Mouse (Mus musculus): ENCODE data around the gene Agpat3. TPM values are rescaled to one million over a fixed set of nuclear protein-coding genes. Genes with fewer than 3 reads are reported as not detected.
"Not testable (repeated sequence)": the region's sequence is repeated elsewhere in the genome, so short reads cannot be mapped to it uniquely, and the experiment has no call there.

The Agpat3 gene
- polyA plus RNA-seq, 1 experiment from 2014 or later = 46.1 TPM

- H3K27ac ChIP-seq (ENCODE audit: poor library complexity, severe bottlenecking) = no peak overlapping the region
- H3K9ac ChIP-seq = no peak overlapping the region
- H3K9me3 ChIP-seq (replicated peaks) = no peaks in the 10 kb centered on the region
- no peak overlapping the region for H3K4me3 ChIP-seq
- no peak for ATAC-seq (ENCODE audit: insufficient number of reproducible peaks, low FRiP score)
- H3K27me3 ChIP-seq (replicated peaks) = no peaks in the 10 kb centered on the region
- WGBS = 71% methylated on average over 2 of the region's 2 CpGs
- peaks cover 15% of the 10 kb centered on the region for H3K4me1 ChIP-seq (replicated peaks)
- no peaks in the 10 kb centered on the region for H3K36me3 ChIP-seq
- no peak overlapping the region for H3K4me2 ChIP-seq
Observed at GRCm38 (mm10) chr10:78361951-78362350, 9.7 kb upstream of the Agpat3 start.

GRCm38 (mm10) chr10:78360290-78360711 lies 8.0 kb upstream of the Agpat3 start:
- Histone ChIP-seq H3K4me3 (no peak overlapping the region), H3K9me3 (replicated peaks) (no peaks in the 10 kb centered on the region), H3K27me3 (replicated peaks) (no peaks in the 10 kb centered on the region), H3K4me2 (no peak overlapping the region), H3K4me1 (replicated peaks) (no peaks in the 10 kb centered on the region), H3K9ac (no peak overlapping the region), H3K36me3 (no peaks in the 10 kb centered on the region), H3K27ac (ENCODE audit: poor library complexity, severe bottlenecking) (no peak overlapping the region)
- ATAC-seq (ENCODE audit: insufficient number of reproducible peaks, low FRiP score) = no peak
- WGBS = 65% methylated on average over 3 of the region's 3 CpGs

- not testable (repeated sequence) for H3K36me3 ChIP-seq; H3K4me3 ChIP-seq; H3K27me3 ChIP-seq (replicated peaks); ATAC-seq (ENCODE audit: insufficient number of reproducible peaks, low FRiP score); H3K27ac ChIP-seq (ENCODE audit: poor library complexity, severe bottlenecking); H3K4me1 ChIP-seq (replicated peaks); H3K4me2 ChIP-seq; H3K9ac ChIP-seq; H3K9me3 ChIP-seq (replicated peaks)
- WGBS = 79% methylated on average over 3 of the region's 3 CpGs
Observed at GRCm38 (mm10) chr10:78358999-78359398, 6.7 kb upstream of the Agpat3 start.

GRCm38 (mm10) chr10:78358266-78358665 lies 6.0 kb upstream of the Agpat3 start:
- no peak for ATAC-seq (ENCODE audit: insufficient number of reproducible peaks, low FRiP score)
- H3K36me3 ChIP-seq = no peaks in the 10 kb centered on the region

GRCm38 (mm10) chr10:78357742-78358141 lies 5.5 kb upstream of the Agpat3 start:
- no peaks in the 10 kb centered on the region for H3K36me3 ChIP-seq
- H3K9ac ChIP-seq = no peak overlapping the region
- no peaks in the 10 kb centered on the region for H3K27me3 ChIP-seq (replicated peaks)
- H3K4me3 ChIP-seq = no peak overlapping the region
- H3K4me2 ChIP-seq = no peak overlapping the region
- peaks cover 3% of the 10 kb centered on the region for H3K4me1 ChIP-seq (replicated peaks)
- H3K27ac ChIP-seq (ENCODE audit: poor library complexity, severe bottlenecking) = no peak overlapping the region
- WGBS = 83% methylated on average over 5 of the region's 5 CpGs
- no peaks in the 10 kb centered on the region for H3K9me3 ChIP-seq (replicated peaks)
- no peak for ATAC-seq (ENCODE audit: insufficient number of reproducible peaks, low FRiP score)

More at GRCm38 (mm10) chr10:78358266-78358665, 6.0 kb upstream of the Agpat3 start:
- H3K27me3 ChIP-seq (replicated peaks) = no peaks in the 10 kb centered on the region
- H3K4me1 ChIP-seq (replicated peaks) = no peaks in the 10 kb centered on the region
- no peak overlapping the region for H3K4me2 ChIP-seq
- 86% methylated on average over 4 of the region's 4 CpGs for WGBS
- no peaks in the 10 kb centered on the region for H3K9me3 ChIP-seq (replicated peaks)
- H3K9ac ChIP-seq = no peak overlapping the region
- no peak overlapping the region for H3K27ac ChIP-seq (ENCODE audit: poor library complexity, severe bottlenecking)
- no peak overlapping the region for H3K4me3 ChIP-seq

GRCm38 (mm10) chr10:78355931-78356593 lies 3.8 kb upstream of the Agpat3 start:
- H3K27ac ChIP-seq (ENCODE audit: poor library complexity, severe bottlenecking) = no peak overlapping the region
- H3K9ac ChIP-seq = no peak overlapping the region
- H3K36me3 ChIP-seq = no peaks in the 10 kb centered on the region
- no peak overlapping the region for H3K4me2 ChIP-seq
- ATAC-seq (ENCODE audit: insufficient number of reproducible peaks, low FRiP score) = no peak
- H3K27me3 ChIP-seq (replicated peaks) = no peaks in the 10 kb centered on the region
- WGBS = 86% methylated on average over 1 of the region's 1 CpGs
- H3K4me1 ChIP-seq (replicated peaks) = peaks cover 7% of the 10 kb centered on the region
- H3K4me3 ChIP-seq = no peak overlapping the region
- H3K9me3 ChIP-seq (replicated peaks) = no peaks in the 10 kb centered on the region

- no peak overlapping the region for H3K4me3 ChIP-seq
- ATAC-seq (ENCODE audit: insufficient number of reproducible peaks, low FRiP score) = no peak
- H3K4me2 ChIP-seq = no peak overlapping the region
- H3K9me3 ChIP-seq (replicated peaks) = no peaks in the 10 kb centered on the region
- no peaks in the 10 kb centered on the region for H3K36me3 ChIP-seq
- no peak overlapping the region for H3K27ac ChIP-seq (ENCODE audit: poor library complexity, severe bottlenecking)
- no peaks in the 10 kb centered on the region for H3K27me3 ChIP-seq (replicated peaks)
- H3K9ac ChIP-seq = no peak overlapping the region
- WGBS = 67% methylated on average over 4 of the region's 4 CpGs
- peaks cover 15% of the 10 kb centered on the region for H3K4me1 ChIP-seq (replicated peaks)
Observed at GRCm38 (mm10) chr10:78353196-78353595, 907 bp upstream of the Agpat3 start.

- Histone ChIP-seq H3K9ac (peak overlapping the region; percentile 99), H3K36me3 (no peaks in the 10 kb centered on the region), H3K4me2 (peak overlapping the region; percentile 93), H3K4me1 (replicated peaks) (peaks cover 15% of the 10 kb centered on the region), H3K27me3 (replicated peaks) (no peaks in the 10 kb centered on the region), H3K9me3 (replicated peaks) (no peaks in the 10 kb centered on the region), H3K27ac (ENCODE audit: poor library complexity, severe bottlenecking) (no peak overlapping the region), H3K4me3 (peak overlapping the region; percentile 99)
- 0 out of 2 replicates have a peak, but pooled peaks have one; percentile 7 for ATAC-seq (ENCODE audit: insufficient number of reproducible peaks, low FRiP score)
- WGBS = 26% methylated on average over 8 of the region's 8 CpGs
Observed at GRCm38 (mm10) chr10:78352666-78353030, 359 bp upstream of the Agpat3 start.

GRCm38 (mm10) chr10:78351564-78351886 lies 764 bp downstream of the Agpat3 start:
- Histone ChIP-seq H3K27ac (ENCODE audit: poor library complexity, severe bottlenecking) (no peak overlapping the region), H3K9ac (peak overlapping the region; percentile 99), H3K36me3 (no peaks in the 10 kb centered on the region), H3K4me2 (peak overlapping the region; percentile 93), H3K27me3 (replicated peaks) (no peaks in the 10 kb centered on the region), H3K4me1 (replicated peaks) (peaks cover 18% of the 10 kb centered on the region), H3K4me3 (peak overlapping the region; percentile 99), H3K9me3 (replicated peaks) (no peaks in the 10 kb centered on the region)
- no peak for ATAC-seq (ENCODE audit: insufficient number of reproducible peaks, low FRiP score)
- WGBS = 2% methylated on average over 13 of the region's 13 CpGs

- peak overlapping the region; percentile 99 for H3K9ac ChIP-seq
- H3K9me3 ChIP-seq (replicated peaks) = no peaks in the 10 kb centered on the region
- peak overlapping the region; percentile 99 for H3K4me3 ChIP-seq
- H3K27ac ChIP-seq (ENCODE audit: poor library complexity, severe bottlenecking) = no peak overlapping the region
- no peak for ATAC-seq (ENCODE audit: insufficient number of reproducible peaks, low FRiP score)
- no peaks in the 10 kb centered on the region for H3K27me3 ChIP-seq (replicated peaks)
- WGBS = 45% methylated on average over 6 of the region's 6 CpGs
- peaks cover 18% of the 10 kb centered on the region for H3K4me1 ChIP-seq (replicated peaks)
- peak overlapping the region; percentile 93 for H3K4me2 ChIP-seq
- H3K36me3 ChIP-seq = no peaks in the 10 kb centered on the region
Observed at GRCm38 (mm10) chr10:78350796-78351556, 1.3 kb downstream of the Agpat3 start.

GRCm38 (mm10) chr10:78349464-78350165 lies 2.7 kb downstream of the Agpat3 start:
- Histone ChIP-seq H3K4me2 (no peak overlapping the region), H3K4me3 (no peak overlapping the region), H3K27me3 (replicated peaks) (no peaks in the 10 kb centered on the region), H3K9ac (peak overlapping the region; percentile 38; the same call in 1 of the 2 replicates), H3K9me3 (replicated peaks) (no peaks in the 10 kb centered on the region), H3K27ac (ENCODE audit: poor library complexity, severe bottlenecking) (no peak overlapping the region), H3K4me1 (replicated peaks) (peaks cover 23% of the 10 kb centered on the region), H3K36me3 (no peaks in the 10 kb centered on the region)
- ATAC-seq (ENCODE audit: insufficient number of reproducible peaks, low FRiP score) = no peak
- WGBS = 77% methylated on average over 15 of the region's 15 CpGs
